In the genomic region with DNA sequence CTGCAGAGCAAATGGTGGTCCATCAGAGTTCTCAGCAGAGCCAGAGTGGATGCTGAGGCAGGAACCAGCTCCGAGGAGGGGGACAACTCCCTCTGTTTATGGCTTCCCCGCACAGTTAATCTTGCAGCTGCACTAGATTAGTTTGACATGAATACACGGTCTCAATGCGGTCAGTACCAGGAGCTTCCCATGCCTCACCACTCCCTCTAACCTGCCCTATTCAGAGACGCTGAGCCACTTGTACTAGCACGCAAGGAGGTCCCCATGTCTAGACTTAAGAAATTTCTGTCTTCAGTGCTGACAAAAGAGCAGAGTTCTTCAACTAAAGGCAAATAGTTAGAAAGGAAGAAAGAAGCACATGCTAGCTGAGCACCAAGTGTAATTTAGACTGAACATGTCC, we compare ENCODE assay signal across 16 mouse cellular contexts.
DNase-seq lines count a peak whose midpoint lies in the region; ATAC-seq and TF ChIP-seq lines count a peak whose summit lies in the region.
"Had no signal": no experiment of that assay in that cellular context is flagged by ENCODE, and none has a peak within 500 bp of the region (broad histone marks: within the 10 kb centered on the region; RNA-seq: fewer than 3 reads in every experiment).

No protein-coding gene starts in this region.

- no peak overlapping the region for H3K9ac ChIP-seq in midbrain, embryonic 16.5 days (ENCODE audit: low read depth, low read length)
- H3K9ac ChIP-seq in limb, embryonic 14.5 days (ENCODE audit: low read depth, low read length, severe bottlenecking) = no peak overlapping the region
- 0 out of 2 replicates have a peak overlapping the region, but pooled peaks have one; percentile 16 for H3K9ac ChIP-seq in stomach, embryonic 16.5 days (ENCODE audit: low read length)
- H3K9ac ChIP-seq: heart, embryonic 12.5 days; hindbrain, embryonic 12.5 days; limb, embryonic 15.5 days had no signal

- no peak for ATAC-seq in midbrain, embryonic 16.5 days
- peak; percentile 19; the same call in 1 of the 2 replicates for ATAC-seq in limb, embryonic 14.5 days (ENCODE audit: low FRiP score, low read depth)
- peak; percentile 53; the same call in 1 of the 2 replicates for ATAC-seq in stomach, embryonic 16.5 days (ENCODE audit: insufficient read depth, low FRiP score)
- no peak for ATAC-seq in cerebellum, adult (ENCODE audit: insufficient number of reproducible peaks, low FRiP score, low TSS enrichment)
- ATAC-seq: Patski had no signal

- no peak overlapping the region for H3K27ac ChIP-seq in midbrain, embryonic 10.5 days (replicated peaks)
- H3K27ac ChIP-seq in midbrain, embryonic 16.5 days (ENCODE audit: low read length) = no peak overlapping the region
- H3K27ac ChIP-seq in embryonic facial prominence, embryonic 10.5 days (replicated peaks) = peak overlapping the region; percentile 3; the same call in 1 of the 2 replicates
- no peak overlapping the region for H3K27ac ChIP-seq in limb, embryonic 14.5 days (replicated peaks; ENCODE audit: low read depth, low read length)
- H3K27ac ChIP-seq in stomach, embryonic 16.5 days (ENCODE audit: low read length) = peak overlapping the region; percentile 39; the same call in 1 of the 2 replicates
- H3K27ac ChIP-seq: hindbrain, embryonic 12.5 days; kidney, postnatal 0 days; limb, embryonic 15.5 days had no signal

- 25% methylated on average over 6 of the region's 6 CpGs for WGBS in midbrain, embryonic 10.5 days
- 9% methylated on average over 6 of the region's 6 CpGs for WGBS in midbrain, embryonic 16.5 days
- WGBS in embryonic facial prominence, embryonic 10.5 days = 26% methylated on average over 6 of the region's 6 CpGs
- WGBS in limb, embryonic 14.5 days = 16% methylated on average over 6 of the region's 6 CpGs
- 23% methylated on average over 6 of the region's 6 CpGs for WGBS in stomach, embryonic 16.5 days

- H3K4me1 ChIP-seq in midbrain, embryonic 10.5 days = peaks cover 10% of the 10 kb centered on the region
- peaks cover 12% of the 10 kb centered on the region for H3K4me1 ChIP-seq in midbrain, embryonic 16.5 days (ENCODE audit: control insufficient read depth, insufficient read depth, low read length)
- peaks cover 46% of the 10 kb centered on the region for H3K4me1 ChIP-seq in embryonic facial prominence, embryonic 10.5 days
- H3K4me1 ChIP-seq in limb, embryonic 14.5 days (ENCODE audit: control insufficient read depth, insufficient read depth, low read length) = peaks cover 4% of the 10 kb centered on the region
- peaks cover 14% of the 10 kb centered on the region; the same call in 1 of the 2 replicates for H3K4me1 ChIP-seq in stomach, embryonic 16.5 days (ENCODE audit: control insufficient read depth, insufficient read depth, low read length)

- no peaks in the 10 kb centered on the region for H3K36me3 ChIP-seq in midbrain, embryonic 10.5 days
- no peaks in the 10 kb centered on the region for H3K36me3 ChIP-seq in midbrain, embryonic 16.5 days (ENCODE audit: control insufficient read depth, insufficient read depth, low read length)
- no peaks in the 10 kb centered on the region for H3K36me3 ChIP-seq in embryonic facial prominence, embryonic 10.5 days (replicated peaks)
- H3K36me3 ChIP-seq in limb, embryonic 14.5 days (ENCODE audit: control insufficient read depth, insufficient read depth, low read length) = no peaks in the 10 kb centered on the region
- no peaks in the 10 kb centered on the region for H3K36me3 ChIP-seq in stomach, embryonic 16.5 days (ENCODE audit: control insufficient read depth, insufficient read depth, low read length)
- H3K36me3 ChIP-seq: heart, embryonic 12.5 days; hindbrain, embryonic 12.5 days; limb, embryonic 15.5 days had no signal

- H3K27me3 ChIP-seq in midbrain, embryonic 10.5 days (ENCODE audit: low read depth, poor library complexity, severe bottlenecking) = no peaks in the 10 kb centered on the region
- H3K27me3 ChIP-seq in midbrain, embryonic 16.5 days (ENCODE audit: control insufficient read depth, insufficient read depth, low read depth, low read length) = no peaks in the 10 kb centered on the region
- no peaks in the 10 kb centered on the region for H3K27me3 ChIP-seq in embryonic facial prominence, embryonic 10.5 days (replicated peaks; ENCODE audit: low read depth, poor library complexity, severe bottlenecking)
- no peaks in the 10 kb centered on the region for H3K27me3 ChIP-seq in limb, embryonic 14.5 days (ENCODE audit: control insufficient read depth, insufficient read depth, low read length)
- no peaks in the 10 kb centered on the region for H3K27me3 ChIP-seq in stomach, embryonic 16.5 days (ENCODE audit: control insufficient read depth, insufficient read depth, low read length)
- H3K27me3 ChIP-seq: heart, embryonic 12.5 days; hindbrain, embryonic 12.5 days; limb, embryonic 15.5 days; Patski had no signal

- H3K9me3 ChIP-seq in midbrain, embryonic 10.5 days (replicated peaks) = no peaks in the 10 kb centered on the region
- H3K9me3 ChIP-seq in midbrain, embryonic 16.5 days (replicated peaks; ENCODE audit: control insufficient read depth, low read length, poor library complexity, severe bottlenecking) = no peaks in the 10 kb centered on the region
- no peaks in the 10 kb centered on the region for H3K9me3 ChIP-seq in embryonic facial prominence, embryonic 10.5 days
- H3K9me3 ChIP-seq in limb, embryonic 14.5 days (ENCODE audit: control insufficient read depth, low read length) = no peaks in the 10 kb centered on the region
- no peaks in the 10 kb centered on the region for H3K9me3 ChIP-seq in stomach, embryonic 16.5 days (replicated peaks; ENCODE audit: control insufficient read depth, low read length)
- H3K9me3 ChIP-seq: heart, embryonic 12.5 days; hindbrain, embryonic 12.5 days; limb, embryonic 15.5 days had no signal

- TF ChIP-seq POLR2A in limb, embryonic 14.5 days (IDR thresholded peaks at IDR 0.05; ENCODE audit: borderline replicate concordance, extremely low read depth, insufficient read depth, insufficient read length) = no peak

- peak; percentile 26 for DNase-seq in midbrain, embryonic 10.5 days (ENCODE audit: low spot score)
- DNase-seq in embryonic facial prominence, embryonic 10.5 days (ENCODE audit: low spot score) = peak; percentile 35
- DNase-seq in limb, embryonic 14.5 days (ENCODE audit: low spot score) = peak; percentile 16
- DNase-seq in kidney, adult 11 months = no peak
- DNase-seq: adrenal gland, postnatal 14 days; cerebellum, adult 8-10 months; right cerebral cortex, adult 18-20 months had no signal

- H3K4me2 ChIP-seq in midbrain, embryonic 16.5 days (ENCODE audit: low read length) = no peak overlapping the region
- no peak overlapping the region for H3K4me2 ChIP-seq in limb, embryonic 14.5 days (replicated peaks; ENCODE audit: low read depth, low read length, severe bottlenecking)
- H3K4me2 ChIP-seq in stomach, embryonic 16.5 days (ENCODE audit: low read depth, low read length) = no peak overlapping the region
- H3K4me2 ChIP-seq: heart, embryonic 12.5 days; hindbrain, embryonic 12.5 days; limb, embryonic 15.5 days had no signal

- H3K4me3 ChIP-seq in midbrain, embryonic 10.5 days = no peak overlapping the region
- no peak overlapping the region for H3K4me3 ChIP-seq in midbrain, embryonic 16.5 days (ENCODE audit: low read depth, low read length)
- no peak overlapping the region for H3K4me3 ChIP-seq in embryonic facial prominence, embryonic 10.5 days
- H3K4me3 ChIP-seq in limb, embryonic 14.5 days (replicated peaks; ENCODE audit: low read length) = no peak overlapping the region
- H3K4me3 ChIP-seq in stomach, embryonic 16.5 days (replicated peaks; ENCODE audit: low read length) = no peak overlapping the region
- H3K4me3 ChIP-seq: heart, embryonic 12.5 days; hindbrain, embryonic 12.5 days; limb, embryonic 15.5 days; myocyte had no signal

Comparison
In these comparisons a context has a peak if more than half of its experiments do, and no peak if none do; other contexts are left out.
1. H3K27ac ChIP-seq: peak in embryonic facial prominence, embryonic 10.5 days (single experiment) and stomach, embryonic 16.5 days (single experiment); none in midbrain, embryonic 10.5 days (single experiment), midbrain, embryonic 16.5 days (single experiment) and limb, embryonic 14.5 days (single experiment).
2. ATAC-seq: peak in limb, embryonic 14.5 days (single experiment) and stomach, embryonic 16.5 days (single experiment); none in midbrain, embryonic 16.5 days (single experiment) and cerebellum, adult (single experiment).